Mouse (Mus musculus): ENCODE results near the gene Ankrd36. TPM values are rescaled to one million over a fixed set of nuclear protein-coding genes. Genes with fewer than 3 reads are reported as not detected.

Ankrd36 gene
- polyA plus RNA-seq, 1 experiment from 2014 or later = not detected

DNA sequence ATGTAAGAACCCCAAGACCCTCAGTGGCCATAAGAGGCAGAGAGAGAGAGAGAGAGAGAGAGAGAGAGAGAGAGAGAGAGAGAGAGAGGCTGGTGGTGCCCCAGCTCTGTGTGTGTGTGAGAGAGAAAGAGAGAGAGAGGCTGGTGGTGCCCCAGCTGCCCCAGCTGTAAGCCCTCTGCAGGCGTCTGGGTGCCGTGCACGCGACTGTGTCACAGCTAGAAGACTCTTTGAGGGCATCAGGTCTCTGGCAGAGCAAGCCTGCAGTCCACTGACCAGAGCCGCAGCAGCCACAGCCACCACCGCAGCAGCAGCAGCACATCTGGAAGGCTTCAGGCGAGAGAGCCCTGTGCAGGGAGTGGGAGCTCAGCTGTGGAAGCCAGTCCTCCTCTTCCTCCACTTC is 114.8 kb downstream of the Ankrd36 start:
- no peaks in the 10 kb centered on the region for H3K4me1 ChIP-seq (ENCODE audit: control insufficient read depth, insufficient read depth, low read length)
- H3K36me3 ChIP-seq (ENCODE audit: control insufficient read depth, insufficient read depth, low read length) = no peaks in the 10 kb centered on the region
- ATAC-seq = no peak
- no peak overlapping the region for H3K27ac ChIP-seq (ENCODE audit: low read length)
- H3K4me2 ChIP-seq (ENCODE audit: low read length) = no peak overlapping the region
- H3K9ac ChIP-seq (ENCODE audit: low read depth, low read length) = no peak overlapping the region
- no peaks in the 10 kb centered on the region for H3K27me3 ChIP-seq (ENCODE audit: control insufficient read depth, insufficient read depth, low read depth, low read length)
- WGBS = 34% methylated on average over 7 of the region's 7 CpGs
- H3K9me3 ChIP-seq (replicated peaks; ENCODE audit: control insufficient read depth, low read length, poor library complexity, severe bottlenecking) = no peaks in the 10 kb centered on the region
- no peak overlapping the region for H3K4me3 ChIP-seq (ENCODE audit: low read depth, low read length)

DNA sequence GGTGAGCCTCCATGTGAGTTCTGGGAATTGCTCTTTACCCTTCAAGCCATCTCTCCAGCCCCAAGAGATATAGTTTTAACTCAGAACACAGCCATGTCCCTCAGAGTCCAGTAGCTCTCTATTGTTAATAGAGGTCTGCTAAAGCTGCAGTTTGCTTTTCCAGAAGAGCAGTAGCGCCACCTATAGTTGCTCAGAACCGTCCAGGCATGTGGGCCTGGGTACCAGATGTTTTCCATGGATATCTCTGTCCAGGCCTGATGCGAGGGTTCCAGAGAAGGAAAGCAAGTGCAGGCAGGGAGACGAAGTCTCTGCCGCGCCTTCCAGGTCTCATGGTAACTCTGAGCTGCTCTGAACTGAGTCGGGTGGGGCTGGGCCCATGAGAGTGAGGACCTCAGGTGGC is 122.3 kb downstream of the Ankrd36 start:
- Histone ChIP-seq H3K27ac (ENCODE audit: low read length) (no peak overlapping the region), H3K4me3 (ENCODE audit: low read depth, low read length) (no peak overlapping the region), H3K4me2 (ENCODE audit: low read length) (no peak overlapping the region), H3K27me3 (ENCODE audit: control insufficient read depth, insufficient read depth, low read depth, low read length) (no peaks in the 10 kb centered on the region), H3K36me3 (ENCODE audit: control insufficient read depth, insufficient read depth, low read length) (no peaks in the 10 kb centered on the region), H3K4me1 (ENCODE audit: control insufficient read depth, insufficient read depth, low read length) (no peaks in the 10 kb centered on the region), H3K9ac (ENCODE audit: low read depth, low read length) (no peak overlapping the region), H3K9me3 (replicated peaks; ENCODE audit: control insufficient read depth, low read length, poor library complexity, severe bottlenecking) (0 out of 2 replicates have a peak, but pooled peaks cover 2% of the 10 kb centered on the region)
- no peak for ATAC-seq
- WGBS = 32% methylated on average over 7 of the region's 7 CpGs

DNA sequence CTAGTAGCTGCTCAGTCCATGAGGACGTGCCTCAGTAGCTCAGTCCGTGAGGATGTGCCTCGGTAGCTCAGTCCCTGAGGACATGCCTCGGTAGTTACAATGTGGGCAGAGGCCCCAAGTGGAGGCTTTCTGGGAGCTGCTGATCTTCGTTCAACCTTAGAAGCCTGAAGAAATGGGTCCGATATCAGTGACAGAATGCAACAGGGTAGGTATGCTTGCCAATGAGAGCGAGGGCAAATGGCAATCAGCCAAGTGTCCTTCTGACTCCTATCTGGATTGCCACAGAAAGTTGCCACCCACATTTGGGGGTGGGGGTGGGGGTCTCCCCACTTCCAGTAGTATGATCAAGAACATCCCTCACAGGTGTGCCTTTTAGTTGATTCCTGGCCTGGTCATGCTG is 131.3 kb downstream of the Ankrd36 start:
- Histone ChIP-seq H3K9me3 (replicated peaks; ENCODE audit: control insufficient read depth, low read length, poor library complexity, severe bottlenecking) (no peaks in the 10 kb centered on the region), H3K9ac (ENCODE audit: low read depth, low read length) (no peak overlapping the region), H3K36me3 (ENCODE audit: control insufficient read depth, insufficient read depth, low read length) (0 out of 2 replicates have a peak, but pooled peaks cover 8% of the 10 kb centered on the region), H3K4me1 (ENCODE audit: control insufficient read depth, insufficient read depth, low read length) (peaks cover 3% of the 10 kb centered on the region), H3K4me2 (ENCODE audit: low read length) (no peak overlapping the region), H3K4me3 (ENCODE audit: low read depth, low read length) (no peak overlapping the region), H3K27ac (ENCODE audit: low read length) (no peak overlapping the region), H3K27me3 (ENCODE audit: control insufficient read depth, insufficient read depth, low read depth, low read length) (no peaks in the 10 kb centered on the region)
- no peak for ATAC-seq
- WGBS = 94% methylated on average over 7 of the region's 7 CpGs

DNA sequence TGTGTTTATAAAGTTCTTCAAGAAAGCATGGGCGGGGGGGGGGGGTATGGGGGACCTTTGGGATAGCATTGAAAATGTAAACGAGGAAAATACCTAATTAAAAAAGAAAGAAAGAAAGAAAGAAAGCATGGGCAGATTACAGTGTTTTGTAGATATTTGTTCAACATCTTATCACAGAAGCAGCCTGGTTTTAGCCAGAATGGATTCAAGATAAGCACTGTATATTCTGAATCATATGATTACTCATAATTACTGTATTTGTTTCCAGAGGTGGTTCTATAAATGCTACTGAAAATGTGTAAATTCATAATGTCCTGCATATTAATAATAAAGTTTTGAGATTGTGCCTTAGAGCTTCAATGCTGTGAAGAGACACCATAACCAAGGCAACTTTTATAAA is 131.8 kb downstream of the Ankrd36 start:
- peaks cover 8% of the 10 kb centered on the region for H3K4me1 ChIP-seq (ENCODE audit: control insufficient read depth, insufficient read depth, low read length)
- no peaks in the 10 kb centered on the region for H3K27me3 ChIP-seq (ENCODE audit: control insufficient read depth, insufficient read depth, low read depth, low read length)
- H3K4me2 ChIP-seq (ENCODE audit: low read length) = no peak overlapping the region
- H3K27ac ChIP-seq (ENCODE audit: low read length) = no peak overlapping the region
- 0 out of 2 replicates have a peak, but pooled peaks cover 8% of the 10 kb centered on the region for H3K36me3 ChIP-seq (ENCODE audit: control insufficient read depth, insufficient read depth, low read length)
- no peak overlapping the region for H3K4me3 ChIP-seq (ENCODE audit: low read depth, low read length)
- H3K9me3 ChIP-seq (replicated peaks; ENCODE audit: control insufficient read depth, low read length, poor library complexity, severe bottlenecking) = no peaks in the 10 kb centered on the region
- WGBS = 66% methylated on average over 2 of the region's 2 CpGs
- ATAC-seq = no peak
- H3K9ac ChIP-seq (ENCODE audit: low read depth, low read length) = no peak overlapping the region

DNA sequence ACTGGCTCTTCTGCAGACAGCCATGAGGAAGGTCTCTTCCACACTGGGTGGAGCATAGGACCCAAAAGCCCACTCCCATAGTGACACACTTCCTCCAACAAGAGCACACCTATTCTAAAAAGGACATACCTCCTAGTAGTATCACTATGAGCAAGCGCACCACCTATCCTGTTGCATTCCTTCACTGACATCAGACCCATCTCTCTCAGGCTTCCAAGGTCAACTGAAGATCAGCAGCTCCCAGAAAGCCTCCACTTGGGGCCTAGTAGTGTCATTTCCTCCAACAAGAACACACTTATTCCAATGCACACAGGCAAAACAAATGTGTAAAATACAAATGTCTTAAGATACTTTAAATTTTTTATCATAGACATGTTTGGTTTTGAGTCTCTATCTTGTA is 132.3 kb downstream of the Ankrd36 start:
- Histone ChIP-seq H3K27me3 (ENCODE audit: control insufficient read depth, insufficient read depth, low read depth, low read length) (no peaks in the 10 kb centered on the region), H3K4me1 (ENCODE audit: control insufficient read depth, insufficient read depth, low read length) (peaks cover 11% of the 10 kb centered on the region), H3K36me3 (ENCODE audit: control insufficient read depth, insufficient read depth, low read length) (0 out of 2 replicates have a peak, but pooled peaks cover 8% of the 10 kb centered on the region), H3K9me3 (replicated peaks; ENCODE audit: control insufficient read depth, low read length, poor library complexity, severe bottlenecking) (no peaks in the 10 kb centered on the region), H3K9ac (ENCODE audit: low read depth, low read length) (no peak overlapping the region), H3K4me2 (ENCODE audit: low read length) (no peak overlapping the region), H3K4me3 (ENCODE audit: low read depth, low read length) (no peak overlapping the region), H3K27ac (ENCODE audit: low read length) (no peak overlapping the region)
- no peak for ATAC-seq
- WGBS = 100% methylated on average over 1 of the region's 1 CpGs

DNA sequence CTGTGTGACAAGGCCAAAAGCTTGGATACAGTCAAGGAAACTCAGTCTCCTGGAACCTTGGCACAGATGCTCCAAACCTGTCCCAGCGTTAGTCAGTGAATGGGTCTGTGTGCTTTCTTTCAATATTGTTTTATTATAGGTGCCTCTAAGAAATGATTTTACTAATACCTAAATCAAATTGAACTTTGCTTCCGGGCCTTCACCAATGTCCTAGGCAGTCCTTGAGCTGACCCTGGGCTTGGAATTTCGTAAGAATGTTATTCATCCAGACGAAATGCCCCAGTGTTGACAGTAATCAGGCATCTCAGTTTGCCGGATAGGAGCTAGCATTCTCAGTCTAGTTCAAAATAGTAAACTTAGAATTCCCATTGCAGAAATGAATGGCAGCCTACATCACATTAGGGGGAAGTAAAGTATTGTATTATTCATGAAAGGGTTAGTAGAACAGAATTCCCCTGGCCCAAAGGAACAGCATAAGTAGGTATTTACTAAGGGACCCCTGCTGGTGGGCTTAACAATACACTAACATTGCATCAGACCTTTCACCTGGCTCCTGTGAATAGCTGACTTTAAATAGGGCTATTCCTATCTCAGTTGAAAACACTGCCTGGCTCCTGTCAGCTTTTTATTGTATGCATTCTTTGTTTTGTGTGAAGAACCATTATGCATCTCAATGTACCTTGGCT is 132.9 kb downstream of the Ankrd36 start:
- ATAC-seq = no peak
- H3K4me1 ChIP-seq (ENCODE audit: control insufficient read depth, insufficient read depth, low read length) = peaks cover 11% of the 10 kb centered on the region
- no peak overlapping the region for H3K9ac ChIP-seq (ENCODE audit: low read depth, low read length)
- H3K36me3 ChIP-seq (ENCODE audit: control insufficient read depth, insufficient read depth, low read length) = 0 out of 2 replicates have a peak, but pooled peaks cover 8% of the 10 kb centered on the region
- 80% methylated on average over 5 of the region's 5 CpGs for WGBS
- H3K4me2 ChIP-seq (ENCODE audit: low read length) = no peak overlapping the region
- H3K9me3 ChIP-seq (replicated peaks; ENCODE audit: control insufficient read depth, low read length, poor library complexity, severe bottlenecking) = no peaks in the 10 kb centered on the region
- no peak overlapping the region for H3K4me3 ChIP-seq (ENCODE audit: low read depth, low read length)
- H3K27ac ChIP-seq (ENCODE audit: low read length) = no peak overlapping the region
- H3K27me3 ChIP-seq (ENCODE audit: control insufficient read depth, insufficient read depth, low read depth, low read length) = no peaks in the 10 kb centered on the region

DNA sequence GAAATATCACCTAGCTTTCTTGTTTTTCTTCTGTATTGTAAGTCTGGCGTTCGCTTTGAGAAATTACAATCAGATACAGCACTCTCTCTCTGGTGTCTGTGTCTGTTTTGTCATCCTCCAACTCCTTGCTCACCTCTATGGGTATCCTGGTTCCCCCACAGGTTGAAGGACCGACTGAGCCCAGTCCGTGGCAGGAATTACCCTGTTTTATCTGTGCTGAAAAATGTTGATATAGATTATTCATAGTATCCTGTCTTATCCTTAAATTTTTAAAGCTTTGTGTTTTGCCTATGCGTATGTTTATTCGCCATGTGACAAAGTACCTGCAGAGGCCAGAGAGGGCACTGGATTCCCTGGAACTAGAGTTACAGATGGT is 133.5 kb downstream of the Ankrd36 start:
- WGBS = 89% methylated on average over 6 of the region's 6 CpGs
- no peak overlapping the region for H3K4me2 ChIP-seq (ENCODE audit: low read length)
- no peaks in the 10 kb centered on the region for H3K9me3 ChIP-seq (replicated peaks; ENCODE audit: control insufficient read depth, low read length, poor library complexity, severe bottlenecking)
- H3K36me3 ChIP-seq (ENCODE audit: control insufficient read depth, insufficient read depth, low read length) = 0 out of 2 replicates have a peak, but pooled peaks cover 8% of the 10 kb centered on the region
- H3K27ac ChIP-seq (ENCODE audit: low read length) = no peak overlapping the region
- peaks cover 11% of the 10 kb centered on the region for H3K4me1 ChIP-seq (ENCODE audit: control insufficient read depth, insufficient read depth, low read length)
- no peaks in the 10 kb centered on the region for H3K27me3 ChIP-seq (ENCODE audit: control insufficient read depth, insufficient read depth, low read depth, low read length)
- H3K9ac ChIP-seq (ENCODE audit: low read depth, low read length) = no peak overlapping the region
- ATAC-seq = no peak
- H3K4me3 ChIP-seq (ENCODE audit: low read depth, low read length) = no peak overlapping the region

DNA sequence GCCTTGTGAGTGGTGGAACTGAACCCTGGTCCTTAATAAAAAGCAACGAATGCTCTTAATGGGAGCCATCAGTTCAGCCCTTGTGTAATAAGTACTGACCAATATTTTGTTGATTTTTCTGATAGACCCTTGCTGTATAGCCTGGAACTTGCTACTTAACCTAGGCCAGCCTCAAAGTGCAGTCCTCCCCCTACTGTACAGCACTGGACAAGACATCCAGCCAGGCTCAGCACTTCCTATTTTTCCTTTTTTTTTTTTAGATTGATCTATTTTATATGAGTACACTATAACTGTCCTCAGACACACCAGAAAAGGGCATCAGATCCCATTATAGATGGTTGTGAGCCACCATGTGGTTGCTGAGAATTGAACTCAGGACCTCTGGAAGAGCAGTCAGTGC is 133.9 kb downstream of the Ankrd36 start:
- Histone ChIP-seq H3K36me3 (ENCODE audit: control insufficient read depth, insufficient read depth, low read length) (0 out of 2 replicates have a peak, but pooled peaks cover 8% of the 10 kb centered on the region), H3K27ac (ENCODE audit: low read length) (no peak overlapping the region), H3K27me3 (ENCODE audit: control insufficient read depth, insufficient read depth, low read depth, low read length) (no peaks in the 10 kb centered on the region), H3K4me1 (ENCODE audit: control insufficient read depth, insufficient read depth, low read length) (peaks cover 11% of the 10 kb centered on the region), H3K4me2 (ENCODE audit: low read length) (no peak overlapping the region), H3K9me3 (replicated peaks; ENCODE audit: control insufficient read depth, low read length, poor library complexity, severe bottlenecking) (no peaks in the 10 kb centered on the region), H3K4me3 (ENCODE audit: low read depth, low read length) (no peak overlapping the region), H3K9ac (ENCODE audit: low read depth, low read length) (no peak overlapping the region)
- ATAC-seq = no peak
- 95% methylated on average over 1 of the region's 1 CpGs for WGBS

DNA sequence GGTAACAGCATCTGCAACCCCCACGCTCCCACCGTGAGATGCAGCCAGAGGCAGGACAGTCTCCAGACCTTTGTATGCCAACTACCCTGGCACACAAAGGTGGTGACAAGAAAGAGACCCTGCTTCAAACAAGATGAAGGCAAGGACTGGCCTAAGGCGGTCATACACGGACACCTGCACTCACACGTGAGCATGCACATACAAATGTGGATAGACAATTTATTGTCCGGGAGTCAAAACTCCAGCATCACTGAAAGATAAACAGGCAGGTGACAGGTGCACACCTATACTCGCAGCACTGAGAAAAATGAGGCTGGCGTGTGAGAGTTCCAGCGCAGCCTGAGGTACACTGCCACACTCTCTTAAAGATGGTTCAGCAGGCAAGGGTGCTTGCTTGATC is 136.5 kb downstream of the Ankrd36 start:
- ATAC-seq = no peak
- Histone ChIP-seq H3K4me3 (ENCODE audit: low read depth, low read length) (peak overlapping the region; percentile 88), H3K27me3 (ENCODE audit: control insufficient read depth, insufficient read depth, low read depth, low read length) (no peaks in the 10 kb centered on the region), H3K4me1 (ENCODE audit: control insufficient read depth, insufficient read depth, low read length) (peaks cover 11% of the 10 kb centered on the region), H3K9me3 (replicated peaks; ENCODE audit: control insufficient read depth, low read length, poor library complexity, severe bottlenecking) (no peaks in the 10 kb centered on the region), H3K27ac (ENCODE audit: low read length) (no peak overlapping the region), H3K9ac (ENCODE audit: low read depth, low read length) (peak overlapping the region; percentile 88), H3K36me3 (ENCODE audit: control insufficient read depth, insufficient read depth, low read length) (0 out of 2 replicates have a peak, but pooled peaks cover 8% of the 10 kb centered on the region), H3K4me2 (ENCODE audit: low read length) (peak overlapping the region; percentile 56)
- WGBS = 93% methylated on average over 9 of the region's 9 CpGs

Data from midbrain, embryonic 16.5 days (tissue).